Mouse (Mus musculus) kidney, embryonic 14.5 days (tissue): ENCODE data around the gene Wbp4. TPM values are rescaled to one million over a fixed set of nuclear protein-coding genes. Genes with fewer than 3 reads are reported as not detected.

Experiments used
- ATAC-seq: fragments of 200-750 bp; cut with Nextera tagmentation; 2 replicates; pipeline ENCODE4 v1.8.0; 2017; ENCODE audit warnings: moderate number of reproducible peaks, mild to moderate bottlenecking, moderate TSS enrichment, moderate library complexity; ENCODE audit not compliant: low FRiP score, low TSS enrichment
- H3K27ac ChIP-seq: fragments of 300-500 bp; sonication (generic); 2 replicates; pipeline ENCODE4 v1.5.1; 2014; ENCODE audit warnings: low read depth, mild to moderate bottlenecking, low read length, moderate library complexity, mixed read lengths
- H3K27me3 ChIP-seq: fragments of 300-500 bp; sonication (generic); 2 replicates; pipeline ENCODE4 v1.6.1; 2014; ENCODE audit warnings: mild to moderate bottlenecking, low read length; ENCODE audit not compliant: control insufficient read depth, insufficient read depth
- H3K36me3 ChIP-seq: fragments of 300-500 bp; sonication (generic); 2 replicates; pipeline ENCODE4 v1.6.1; 2014; ENCODE audit warnings: low read length, mixed read lengths; ENCODE audit not compliant: control insufficient read depth, insufficient read depth
- H3K4me1 ChIP-seq: fragments of 300-500 bp; sonication (generic); 2 replicates; pipeline ENCODE4 v1.6.1; 2014; ENCODE audit warnings: low read length, mixed read lengths; ENCODE audit not compliant: control insufficient read depth, insufficient read depth
- H3K4me2 ChIP-seq: fragments of 300-500 bp; sonication (generic); replicated peaks from 2 replicates; pipeline ENCODE4 v1.6.1; 2014; ENCODE audit warnings: low read depth, mild to moderate bottlenecking, low read length
- H3K4me3 ChIP-seq: fragments of 300-500 bp; sonication (generic); 2 replicates; pipeline ENCODE4 v1.5.1; 2014; ENCODE audit warnings: mild to moderate bottlenecking, low read length
- H3K9ac ChIP-seq: fragments of 300-500 bp; sonication (generic); 2 replicates; pipeline ENCODE4 v1.6.1; 2014; ENCODE audit warnings: low read depth, mild to moderate bottlenecking, low read length, moderate library complexity
- H3K9me3 ChIP-seq: fragments of 300-500 bp; sonication (generic); 2 replicates; pipeline ENCODE4 v1.6.1; 2016; ENCODE audit warnings: low read length; ENCODE audit not compliant: control insufficient read depth
- WGBS: fragments of 180-500 bp; shearing (Covaris S2); extraction: QIAGEN DNeasy Blood & Tissue Kit; methylation state at CpG from one replicate; pipeline ENCODE4 v1.1.7; 2014; 5-methylcytosine and 5-hydroxymethylcytosine counted together
- polyA plus RNA-seq: library from polyadenylated mRNA; unstranded; fragments of >200 nt; fragmentation: Nextera tagmentation; extraction: Ambion mirVana; gene quantifications from 2 replicates; pipeline ENCODE4 v1.2.1, GENCODE M21; 2014

The Wbp4 gene
- polyA plus RNA-seq, 1 experiment from 2014 or later = 47.1 TPM

- H3K4me1 ChIP-seq = no peaks in the 10 kb centered on the region
- H3K4me3 ChIP-seq = no peak overlapping the region
- 83% methylated on average over 2 of the region's 2 CpGs for WGBS
- no peak for ATAC-seq
- no peak overlapping the region for H3K27ac ChIP-seq
- no peaks in the 10 kb centered on the region for H3K27me3 ChIP-seq
- H3K9me3 ChIP-seq = no peaks in the 10 kb centered on the region
- no peaks in the 10 kb centered on the region for H3K36me3 ChIP-seq
- H3K4me2 ChIP-seq = no peak overlapping the region
- no peak overlapping the region for H3K9ac ChIP-seq
These were observed 32.6 kb upstream of the Wbp4 start for GRCm38 (mm10) chr14:79513951-79514350.

DNA sequence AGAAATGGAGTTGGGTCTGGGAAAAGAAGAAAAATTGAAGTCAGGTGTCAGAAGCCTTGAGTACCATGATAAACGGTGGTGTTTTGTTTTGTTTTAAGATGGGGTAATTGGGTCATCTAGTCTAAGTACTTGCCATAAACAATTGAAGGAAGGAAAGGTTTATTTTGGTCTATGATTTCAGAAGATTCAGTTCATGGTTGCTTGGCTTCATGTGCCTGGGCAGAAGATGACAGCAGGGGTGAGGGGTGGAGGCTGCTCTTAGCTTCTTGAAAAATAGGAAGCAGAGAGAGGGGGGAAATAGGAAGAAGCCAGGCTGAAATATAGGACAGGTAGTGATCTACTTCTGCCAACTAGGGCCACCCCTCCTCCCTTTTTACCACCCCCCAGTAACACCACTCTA lies 30.2 kb upstream of the Wbp4 start:
- Histone ChIP-seq H3K27me3 (no peaks in the 10 kb centered on the region), H3K27ac (no peak overlapping the region), H3K9me3 (no peaks in the 10 kb centered on the region), H3K36me3 (no peaks in the 10 kb centered on the region), H3K4me3 (no peak overlapping the region), H3K4me2 (no peak overlapping the region), H3K4me1 (no peaks in the 10 kb centered on the region), H3K9ac (no peak overlapping the region)
- ATAC-seq = no peak
- 73% methylated on average over 1 of the region's 1 CpGs for WGBS

DNA sequence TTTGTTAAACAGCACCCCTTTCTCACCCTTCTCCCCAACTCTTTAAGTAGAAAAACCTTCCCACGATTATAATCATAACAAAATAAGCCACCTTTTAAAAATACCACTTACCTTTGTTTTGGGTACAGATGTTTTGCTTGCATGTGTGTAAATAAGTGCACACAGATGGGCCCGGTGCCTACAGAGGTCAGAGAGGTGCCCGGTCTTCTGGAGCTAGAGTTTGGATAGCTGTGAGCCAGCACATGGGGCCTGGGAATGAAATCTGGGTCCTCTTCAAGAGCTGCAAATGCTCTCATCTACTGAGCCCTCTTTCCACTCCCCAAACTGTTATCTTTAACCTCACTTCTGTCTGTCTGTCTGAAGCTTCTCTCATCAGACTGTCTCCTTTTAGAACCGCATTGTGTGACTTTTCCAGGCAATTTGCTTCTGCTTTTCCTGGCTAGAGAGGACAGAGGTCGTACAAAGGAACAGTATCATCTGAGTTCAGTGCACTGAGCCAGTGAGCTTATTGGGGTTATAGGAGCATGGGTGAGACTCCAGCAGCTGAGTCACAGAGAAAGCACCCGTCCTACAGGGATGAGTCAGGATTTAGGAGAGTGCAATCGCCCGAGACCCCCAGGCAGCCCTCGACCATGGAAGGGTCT lies 27.5 kb upstream of the Wbp4 start:
- Histone ChIP-seq H3K9ac (no peak overlapping the region), H3K27ac (no peak overlapping the region), H3K27me3 (no peaks in the 10 kb centered on the region), H3K4me2 (no peak overlapping the region), H3K4me3 (no peak overlapping the region), H3K9me3 (no peaks in the 10 kb centered on the region), H3K36me3 (no peaks in the 10 kb centered on the region), H3K4me1 (no peaks in the 10 kb centered on the region)
- no peak for ATAC-seq
- WGBS = 75% methylated on average over 9 of the region's 9 CpGs

GRCm38 (mm10) chr14:79507846-79508245 lies 26.5 kb upstream of the Wbp4 start:
- no peaks in the 10 kb centered on the region for H3K36me3 ChIP-seq
- no peaks in the 10 kb centered on the region for H3K27me3 ChIP-seq
- H3K27ac ChIP-seq = no peak overlapping the region
- H3K9me3 ChIP-seq = no peaks in the 10 kb centered on the region
- H3K4me3 ChIP-seq = no peak overlapping the region
- no peak for ATAC-seq
- no peak overlapping the region for H3K4me2 ChIP-seq
- 69% methylated on average over 1 of the region's 1 CpGs for WGBS
- no peaks in the 10 kb centered on the region for H3K4me1 ChIP-seq
- no peak overlapping the region for H3K9ac ChIP-seq

DNA sequence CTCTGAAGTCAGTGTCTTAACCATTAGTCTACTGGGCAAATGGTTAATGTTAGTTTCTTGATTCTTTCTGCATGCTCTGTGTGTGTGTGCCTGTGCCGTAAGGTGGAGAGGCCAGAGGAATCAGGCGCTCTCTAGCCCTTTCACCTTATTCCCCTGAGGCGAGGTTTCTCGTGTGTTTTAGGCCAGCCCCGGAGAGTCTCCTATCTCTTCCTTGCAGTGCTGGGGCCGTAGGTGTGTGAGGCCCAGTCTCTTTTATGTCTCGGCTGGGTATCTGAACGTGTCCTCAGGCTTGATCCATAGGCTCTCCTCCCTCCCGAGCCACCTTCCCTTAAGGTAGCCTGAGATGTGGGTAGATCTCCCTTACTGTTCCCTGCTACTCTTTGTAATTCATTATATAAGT lies 24.9 kb upstream of the Wbp4 start:
- Histone ChIP-seq H3K9me3 (no peaks in the 10 kb centered on the region; the same call in 1 of the 2 replicates), H3K36me3 (no peaks in the 10 kb centered on the region), H3K27me3 (no peaks in the 10 kb centered on the region), H3K27ac (no peak overlapping the region), H3K9ac (no peak overlapping the region), H3K4me3 (no peak overlapping the region), H3K4me1 (no peaks in the 10 kb centered on the region), H3K4me2 (no peak overlapping the region)
- WGBS = 67% methylated on average over 9 of the region's 9 CpGs
- no peak for ATAC-seq

DNA sequence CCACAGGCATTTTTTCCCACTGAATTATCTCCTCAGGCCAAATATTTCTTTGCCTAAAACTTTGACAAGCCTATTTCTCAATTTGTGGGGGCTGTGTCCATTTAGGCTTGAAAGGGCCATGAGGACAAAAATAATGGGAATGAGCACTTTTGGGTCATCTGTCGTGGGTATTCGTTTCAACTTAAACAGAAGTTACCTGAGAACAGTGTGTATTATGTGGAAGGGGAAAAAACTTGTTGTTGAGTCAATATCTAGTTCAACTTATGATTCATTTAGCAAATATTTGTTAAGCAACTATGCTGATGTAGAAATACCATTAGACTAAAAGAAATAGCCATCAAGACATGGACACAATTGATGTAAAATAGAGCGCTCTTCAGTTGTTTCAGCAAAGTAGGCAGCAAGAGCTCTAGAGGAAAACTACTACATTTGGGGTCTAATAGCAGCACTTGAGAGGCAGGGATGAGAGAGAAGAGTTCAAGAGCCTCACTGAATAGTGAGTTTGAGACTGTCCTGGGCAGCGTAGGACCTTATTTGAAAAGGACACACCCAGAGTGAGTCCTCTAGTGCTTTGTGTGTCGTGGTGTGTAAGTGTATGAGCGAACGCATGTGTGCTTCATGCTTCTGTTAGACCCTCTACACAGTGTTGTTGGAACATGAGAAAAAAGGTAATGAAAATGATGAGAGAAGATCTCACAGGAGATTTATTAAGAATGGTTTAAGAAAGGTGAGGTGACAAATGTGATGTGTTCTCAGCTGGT lies 23.1 kb upstream of the Wbp4 start:
- H3K27me3 ChIP-seq = no peaks in the 10 kb centered on the region
- H3K9me3 ChIP-seq = no peaks in the 10 kb centered on the region; the same call in 1 of the 2 replicates
- no peak for ATAC-seq
- no peak overlapping the region for H3K4me2 ChIP-seq
- no peak overlapping the region for H3K4me3 ChIP-seq
- no peaks in the 10 kb centered on the region for H3K36me3 ChIP-seq
- no peak overlapping the region for H3K27ac ChIP-seq
- no peaks in the 10 kb centered on the region for H3K4me1 ChIP-seq
- WGBS = 90% methylated on average over 7 of the region's 7 CpGs
- H3K9ac ChIP-seq = no peak overlapping the region

DNA sequence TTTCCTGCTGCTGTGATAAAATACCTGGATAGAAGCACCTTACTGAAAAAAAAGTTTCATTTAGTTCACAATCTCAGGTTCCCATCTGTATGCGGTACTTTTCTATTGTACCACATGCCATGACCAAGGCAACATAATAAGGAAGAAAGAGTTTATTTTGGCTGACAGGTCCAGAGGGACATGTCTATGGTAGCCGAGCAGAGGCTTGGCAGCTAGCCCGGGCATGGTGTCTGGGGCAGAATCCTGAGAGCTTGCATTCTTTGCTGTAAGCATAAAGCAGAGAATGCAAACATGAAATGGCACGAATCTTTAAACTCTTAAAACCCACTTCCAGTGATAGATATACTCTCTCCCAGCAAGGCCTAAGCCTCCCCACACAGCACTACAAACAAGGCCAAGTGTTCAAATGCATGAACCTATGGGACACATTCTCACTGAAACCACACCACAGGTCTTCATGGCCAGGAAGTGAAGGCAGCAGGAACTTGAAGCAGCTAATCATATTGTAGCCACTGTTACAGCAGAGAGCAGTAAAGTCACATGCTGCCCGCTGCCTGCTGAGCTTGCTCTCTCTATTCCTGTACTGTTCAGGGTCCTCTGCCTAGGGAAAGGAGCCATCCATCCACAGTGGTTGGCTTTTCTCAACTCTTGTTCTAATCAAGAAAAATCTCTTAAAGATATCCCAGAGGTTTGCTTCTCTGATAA lies 22.2 kb upstream of the Wbp4 start:
- no peaks in the 10 kb centered on the region for H3K36me3 ChIP-seq
- no peak overlapping the region for H3K9ac ChIP-seq
- H3K27ac ChIP-seq = no peak overlapping the region
- H3K4me2 ChIP-seq = no peak overlapping the region
- no peak for ATAC-seq
- 72% methylated on average over 5 of the region's 5 CpGs for WGBS
- H3K4me1 ChIP-seq = no peaks in the 10 kb centered on the region
- no peak overlapping the region for H3K4me3 ChIP-seq
- H3K9me3 ChIP-seq = no peaks in the 10 kb centered on the region; the same call in 1 of the 2 replicates
- H3K27me3 ChIP-seq = no peaks in the 10 kb centered on the region

DNA sequence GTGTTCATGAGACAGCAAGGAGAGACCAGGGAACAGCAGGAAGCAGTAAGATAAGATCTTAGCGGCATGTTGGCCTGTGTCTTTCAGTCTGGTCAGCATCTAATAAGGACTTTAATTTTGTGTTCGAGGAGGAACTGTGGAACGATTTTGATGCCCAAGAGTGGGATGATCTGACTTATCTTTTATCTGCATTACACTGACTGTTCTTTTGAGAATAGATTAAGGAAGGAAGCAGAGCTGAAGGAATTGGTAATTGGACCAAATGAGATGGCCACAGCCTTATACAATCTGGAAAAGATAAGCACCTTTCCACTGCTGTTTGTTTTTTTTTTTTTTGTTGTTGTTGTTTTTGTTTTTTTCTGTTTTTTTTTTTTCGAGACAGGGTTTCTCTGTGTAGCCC lies 19.4 kb upstream of the Wbp4 start:
- no peak overlapping the region for H3K9ac ChIP-seq
- H3K9me3 ChIP-seq = no peaks in the 10 kb centered on the region; the same call in 1 of the 2 replicates
- no peak overlapping the region for H3K4me3 ChIP-seq
- H3K4me2 ChIP-seq = no peak overlapping the region
- no peak overlapping the region for H3K27ac ChIP-seq
- 74% methylated on average over 4 of the region's 4 CpGs for WGBS
- ATAC-seq = no peak
- H3K27me3 ChIP-seq = no peaks in the 10 kb centered on the region
- no peaks in the 10 kb centered on the region for H3K4me1 ChIP-seq
- no peaks in the 10 kb centered on the region for H3K36me3 ChIP-seq

DNA sequence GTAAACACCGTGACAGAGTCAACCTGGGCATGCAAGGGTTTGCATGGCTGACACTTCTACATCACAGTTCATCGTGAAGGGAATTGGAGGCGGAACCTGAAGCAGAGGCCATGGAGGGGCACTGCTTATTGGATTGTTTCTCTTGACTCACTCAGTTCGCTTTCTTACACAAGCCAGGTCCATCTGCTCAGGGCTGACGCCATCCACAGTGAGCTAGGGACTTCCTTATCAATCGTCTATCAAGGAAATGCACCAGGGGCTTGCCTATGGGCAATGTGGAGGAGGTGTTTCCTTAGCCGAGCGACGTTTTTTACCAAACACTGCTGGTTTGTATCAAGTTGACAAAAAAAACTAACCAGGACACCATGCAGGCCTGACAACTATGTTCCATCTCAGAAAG lies 18.0 kb upstream of the Wbp4 start:
- no peaks in the 10 kb centered on the region for H3K27me3 ChIP-seq
- no peak overlapping the region for H3K4me3 ChIP-seq
- no peaks in the 10 kb centered on the region; the same call in 1 of the 2 replicates for H3K9me3 ChIP-seq
- 78% methylated on average over 9 of the region's 9 CpGs for WGBS
- H3K36me3 ChIP-seq = no peaks in the 10 kb centered on the region
- no peak overlapping the region for H3K9ac ChIP-seq
- no peak overlapping the region for H3K27ac ChIP-seq
- H3K4me2 ChIP-seq = no peak overlapping the region
- H3K4me1 ChIP-seq = no peaks in the 10 kb centered on the region
- no peak for ATAC-seq
